Mouse (Mus musculus): ENCODE measurements around the gene Pigc. TPM values are rescaled to one million over a fixed set of nuclear protein-coding genes. Genes with fewer than 3 reads are reported as not detected.
A peak's percentile ranks its signal among the peaks of the same experiment; 100 is the strongest.

Gene Pigc
- polyA plus RNA-seq, 1 experiment, result 18.9 TPM

- Histone ChIP-seq H3K4me3 (no peak overlapping the region), H3ac (ENCODE audit: control insufficient read depth, insufficient read length) (no peak overlapping the region), H3K36me3 (ENCODE audit: control insufficient read depth, insufficient read depth) (no peaks in the 10 kb centered on the region), H3K4me2 (ENCODE audit: low read depth) (no peak overlapping the region), H3K79me2 (ENCODE audit: control insufficient read depth, insufficient read depth) (no peaks in the 10 kb centered on the region), H3K27me3 (ENCODE audit: control insufficient read depth, insufficient read depth, insufficient read length) (peaks cover 19% of the 10 kb centered on the region)
- TF ChIP-seq POLR2A (IDR thresholded peaks at IDR 0.05; ENCODE audit: insufficient read length, low read depth) (no peak), MYOG (IDR thresholded peaks at IDR 0.05; ENCODE audit: control insufficient read depth in 1 of 3, insufficient read depth in 1 of 3, insufficient read length in 2 of 3, low read depth in 2 of 3) (no peak), MAX (IDR thresholded peaks at IDR 0.05; ENCODE audit: low read depth) (no peak), SRF (IDR thresholded peaks at IDR 0.05; ENCODE audit: control insufficient read depth, insufficient read length, low read depth) (no peak), REST (IDR thresholded peaks at IDR 0.05; ENCODE audit: insufficient read depth, insufficient read length) (no peak), USF1 (IDR thresholded peaks at IDR 0.05; ENCODE audit: low read depth) (no peak), MYOD1 (IDR thresholded peaks at IDR 0.05; ENCODE audit: control insufficient read depth in 1 of 3, insufficient read length in 2 of 3, low read depth in 2 of 3) (no peak), CEBPB (IDR thresholded peaks at IDR 0.05; ENCODE audit: insufficient read depth, poor library complexity, severe bottlenecking) (no peak), TCF12 (IDR thresholded peaks at IDR 0.05; ENCODE audit: insufficient read depth, poor library complexity, severe bottlenecking) (no peak), TCF3 (IDR thresholded peaks at IDR 0.05; ENCODE audit: insufficient read length, low read depth) (no peak), POLR2AphosphoS2 (IDR thresholded peaks at IDR 0.05; ENCODE audit: insufficient read length, low read depth) (no peak), E2F4 (IDR thresholded peaks at IDR 0.05; ENCODE audit: insufficient read depth) (no peak)
Observed at GRCm38 (mm10) chr1:161957964-161958950, 10.7 kb upstream of the Pigc start.

GRCm38 (mm10) chr1:161962465-161963377, 6.3 kb upstream of the Pigc start:
- H3K27me3 ChIP-seq (ENCODE audit: control insufficient read depth, insufficient read depth, insufficient read length), result peaks cover 16% of the 10 kb centered on the region
- no peak overlapping the region for H3K4me3 ChIP-seq
- no peaks in the 10 kb centered on the region for H3K79me2 ChIP-seq (ENCODE audit: control insufficient read depth, insufficient read depth)
- no peak overlapping the region for H3K4me2 ChIP-seq (ENCODE audit: low read depth)
- H3K36me3 ChIP-seq (ENCODE audit: control insufficient read depth, insufficient read depth), result no peaks in the 10 kb centered on the region
- TF ChIP-seq E2F4 (IDR thresholded peaks at IDR 0.05; ENCODE audit: insufficient read depth) (no peak), MYOG (IDR thresholded peaks at IDR 0.05; ENCODE audit: control insufficient read depth in 1 of 3, insufficient read depth in 1 of 3, insufficient read length in 2 of 3, low read depth in 2 of 3) (peak in 1 of 3 experiments; percentile 66), MYOD1 (IDR thresholded peaks at IDR 0.05; ENCODE audit: control insufficient read depth in 1 of 3, insufficient read length in 2 of 3, low read depth in 2 of 3) (peak in 2 of 3 experiments; percentile 1 to 6)
- H3ac ChIP-seq (ENCODE audit: control insufficient read depth, insufficient read length), result no peak overlapping the region

GRCm38 (mm10) chr1:161967936-161968335, 1.1 kb upstream of the Pigc start:
- Histone ChIP-seq H3K79me2 (ENCODE audit: control insufficient read depth, insufficient read depth) (peaks cover 20% of the 10 kb centered on the region), H3K36me3 (ENCODE audit: control insufficient read depth, insufficient read depth) (no peaks in the 10 kb centered on the region), H3K4me2 (ENCODE audit: low read depth) (no peak overlapping the region), H3K27me3 (ENCODE audit: control insufficient read depth, insufficient read depth, insufficient read length) (peaks cover 8% of the 10 kb centered on the region), H3ac (ENCODE audit: control insufficient read depth, insufficient read length) (no peak overlapping the region), H3K4me3 (peak overlapping the region; percentile 55)
- TF ChIP-seq REST (IDR thresholded peaks at IDR 0.05; ENCODE audit: insufficient read depth, insufficient read length) (no peak), POLR2AphosphoS2 (IDR thresholded peaks at IDR 0.05; ENCODE audit: insufficient read length, low read depth) (no peak), POLR2A (IDR thresholded peaks at IDR 0.05; ENCODE audit: insufficient read length, low read depth) (no peak), E2F4 (IDR thresholded peaks at IDR 0.05; ENCODE audit: insufficient read depth) (no peak), CEBPB (IDR thresholded peaks at IDR 0.05; ENCODE audit: insufficient read depth, poor library complexity, severe bottlenecking) (no peak)

GRCm38 (mm10) chr1:161970874-161971273, 1.9 kb downstream of the Pigc start:
- H3ac ChIP-seq (ENCODE audit: control insufficient read depth, insufficient read length), result no peak overlapping the region
- TF ChIP-seq MYOG (IDR thresholded peaks at IDR 0.05; ENCODE audit: control insufficient read depth in 1 of 3, insufficient read depth in 1 of 3, insufficient read length in 2 of 3, low read depth in 2 of 3) (no peak), POLR2AphosphoS2 (IDR thresholded peaks at IDR 0.05; ENCODE audit: insufficient read length, low read depth) (no peak), MYOD1 (IDR thresholded peaks at IDR 0.05; ENCODE audit: control insufficient read depth in 1 of 3, insufficient read length in 2 of 3, low read depth in 2 of 3) (no peak)
- peaks cover 20% of the 10 kb centered on the region for H3K79me2 ChIP-seq (ENCODE audit: control insufficient read depth, insufficient read depth)
- H3K4me2 ChIP-seq (ENCODE audit: low read depth), result no peak overlapping the region
- no peaks in the 10 kb centered on the region for H3K36me3 ChIP-seq (ENCODE audit: control insufficient read depth, insufficient read depth)
- H3K27me3 ChIP-seq (ENCODE audit: control insufficient read depth, insufficient read depth, insufficient read length), result no peaks in the 10 kb centered on the region
- no peak overlapping the region for H3K4me3 ChIP-seq

GRCm38 (mm10) chr1:161972233-161972632, 3.2 kb downstream of the Pigc start:
- Histone ChIP-seq H3K4me3 (no peak overlapping the region), H3K4me2 (ENCODE audit: low read depth) (no peak overlapping the region), H3K79me2 (ENCODE audit: control insufficient read depth, insufficient read depth) (peaks cover 20% of the 10 kb centered on the region), H3K27me3 (ENCODE audit: control insufficient read depth, insufficient read depth, insufficient read length) (no peaks in the 10 kb centered on the region), H3K36me3 (ENCODE audit: control insufficient read depth, insufficient read depth) (no peaks in the 10 kb centered on the region), H3ac (ENCODE audit: control insufficient read depth, insufficient read length) (no peak overlapping the region)
- TF ChIP-seq MYOG (IDR thresholded peaks at IDR 0.05; ENCODE audit: control insufficient read depth in 1 of 3, insufficient read depth in 1 of 3, insufficient read length in 2 of 3, low read depth in 2 of 3) (no peak), REST (IDR thresholded peaks at IDR 0.05; ENCODE audit: insufficient read depth, insufficient read length) (no peak), E2F4 (IDR thresholded peaks at IDR 0.05; ENCODE audit: insufficient read depth) (no peak), MYOD1 (IDR thresholded peaks at IDR 0.05; ENCODE audit: control insufficient read depth in 1 of 3, insufficient read length in 2 of 3, low read depth in 2 of 3) (no peak), CEBPB (IDR thresholded peaks at IDR 0.05; ENCODE audit: insufficient read depth, poor library complexity, severe bottlenecking) (no peak), POLR2AphosphoS2 (IDR thresholded peaks at IDR 0.05; ENCODE audit: insufficient read length, low read depth) (no peak), USF1 (IDR thresholded peaks at IDR 0.05; ENCODE audit: low read depth) (no peak), TCF3 (IDR thresholded peaks at IDR 0.05; ENCODE audit: insufficient read length, low read depth) (no peak), POLR2A (IDR thresholded peaks at IDR 0.05; ENCODE audit: insufficient read length, low read depth) (no peak), MAX (IDR thresholded peaks at IDR 0.05; ENCODE audit: low read depth) (no peak), SRF (IDR thresholded peaks at IDR 0.05; ENCODE audit: control insufficient read depth, insufficient read length, low read depth) (no peak), TCF12 (IDR thresholded peaks at IDR 0.05; ENCODE audit: insufficient read depth, poor library complexity, severe bottlenecking) (no peak)

Data from myocyte (in vitro differentiated cells).